Mouse (Mus musculus): Measurements from ENCODE around the gene Lrch1.

DNA sequence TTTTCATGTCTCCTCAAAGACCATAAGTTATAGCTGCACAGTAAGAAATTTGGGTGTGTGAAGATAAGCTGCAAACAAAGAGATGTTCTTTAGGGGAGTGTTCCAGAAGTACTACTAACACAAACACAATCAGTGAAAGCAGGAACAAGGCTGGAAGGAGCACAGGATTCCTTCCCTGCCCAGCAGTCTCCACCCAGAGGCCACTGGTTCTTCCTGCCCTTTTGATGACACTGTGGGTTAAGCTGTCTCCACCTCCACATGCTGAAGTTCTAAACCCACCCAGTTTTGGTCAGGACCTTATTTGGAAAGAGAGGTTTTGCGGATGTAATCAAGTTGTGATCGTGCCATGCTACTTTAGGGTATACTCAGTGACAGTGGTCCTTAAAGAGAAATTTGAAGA is 49.4 kb upstream of the Lrch1 start:
- TF ChIP-seq POLR2A (IDR thresholded peaks at IDR 0.05; ENCODE audit: insufficient read length, low read depth) (no peak), MYOD1 (IDR thresholded peaks at IDR 0.05; ENCODE audit: control insufficient read depth in 1 of 3, insufficient read length in 2 of 3, low read depth in 2 of 3) (no peak)
